Mouse (Mus musculus) thymus, adult 2 months (tissue): Measurements from ENCODE around the gene Tuba8.

Experiments
- CTCF ChIP-seq: fragments of 200-500 bp; IDR thresholded peaks from 2 replicates; pipeline ENCODE4 v1.5.1; 2012; ENCODE audit warnings: mild to moderate bottlenecking, control low read depth, low read length, moderate library complexity, borderline replicate concordance; ENCODE audit not compliant: control insufficient read depth, poor library complexity, insufficient read depth; ENCODE audit errors: extremely low read depth
- POLR2A ChIP-seq: fragments of 200-500 bp; IDR thresholded peaks from 2 replicates; pipeline ENCODE4 v1.6.1; 2012; ENCODE audit warnings: mild to moderate bottlenecking, low read length, control low read depth, moderate library complexity; ENCODE audit not compliant: control insufficient read depth, poor library complexity, insufficient read depth; ENCODE audit errors: extremely low read depth

DNA sequence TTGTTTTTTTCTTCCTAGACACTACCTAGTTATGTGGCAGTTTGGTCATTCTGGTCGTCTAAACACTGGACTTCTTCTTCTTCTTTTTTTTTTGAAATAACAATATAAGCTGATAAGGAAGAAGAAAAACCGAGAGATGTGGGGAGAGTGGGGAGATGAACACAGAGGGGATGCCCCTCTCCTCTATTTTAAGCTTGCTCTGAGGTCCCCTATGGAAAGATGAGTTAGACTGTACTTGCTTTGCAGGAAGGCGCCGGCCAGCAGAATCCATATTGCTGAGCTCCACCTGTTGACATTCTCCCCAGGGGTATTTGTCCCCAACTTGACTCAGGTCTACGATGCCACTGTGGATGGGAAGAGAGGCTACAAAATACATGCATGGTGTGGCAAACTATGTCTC, 13.6 kb downstream of the Tuba8 start:
- TF ChIP-seq CTCF (no peak), POLR2A (no peak)
